Mouse (Mus musculus) urinary bladder, postnatal 25 days (tissue): Measurements from ENCODE around the gene Zfp445.
A peak's percentile ranks its signal among the peaks of the same experiment; 100 is the strongest.

Source experiments
- DNase-seq: peaks from one replicate; pipeline ENCODE4 v3.0.0; 2022; ENCODE audit warnings: low spot score

The Zfp445 gene

DNA sequence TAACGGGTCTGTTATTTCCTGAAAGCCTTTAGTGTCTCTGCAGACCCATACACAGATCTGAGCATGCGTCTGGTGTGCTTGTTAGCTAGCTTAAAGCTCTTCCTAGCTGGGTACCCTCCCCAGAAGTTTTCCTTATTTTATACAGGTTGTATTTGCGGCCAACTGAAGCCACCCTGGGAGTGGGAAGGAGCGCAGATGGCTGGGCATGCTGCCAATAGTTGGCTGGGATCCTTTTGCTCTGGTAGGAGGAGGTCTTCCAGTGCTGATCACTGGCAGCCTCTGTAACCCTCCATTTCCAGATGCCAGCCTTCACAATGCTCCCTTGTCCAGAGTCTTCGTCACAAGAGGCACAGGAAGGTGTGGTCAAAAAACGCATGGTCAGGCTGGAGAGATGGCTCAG lies 29.0 kb downstream of the Zfp445 start:
- DNase-seq, result no peak

DNA sequence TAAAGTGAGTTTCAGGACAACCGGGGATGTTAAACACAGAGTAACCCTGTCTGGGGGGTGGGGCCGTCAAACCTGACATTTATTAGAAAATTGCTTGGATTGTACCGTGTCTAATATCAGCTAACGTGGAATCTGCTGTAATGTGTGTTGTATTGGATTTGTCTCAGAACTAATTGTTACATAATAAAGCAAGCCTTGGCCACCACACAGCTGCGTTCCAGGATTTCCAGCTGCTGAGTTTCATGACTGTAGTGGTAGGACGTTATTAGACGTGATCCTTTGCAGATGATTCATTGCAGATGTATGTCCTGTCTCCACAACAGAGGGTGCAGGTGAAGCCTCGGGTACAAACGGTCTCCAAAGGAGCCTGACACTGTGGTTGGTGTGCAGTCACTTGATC lies 29.7 kb downstream of the Zfp445 start:
- DNase-seq, result no peak

GRCm38 (mm10) chr9:122829826-122830380 lies 35.9 kb downstream of the Zfp445 start:
- DNase-seq, result no peak

- DNase-seq, result no peak
Observed at GRCm38 (mm10) chr9:122826743-122827142, 39.1 kb downstream of the Zfp445 start.

DNA sequence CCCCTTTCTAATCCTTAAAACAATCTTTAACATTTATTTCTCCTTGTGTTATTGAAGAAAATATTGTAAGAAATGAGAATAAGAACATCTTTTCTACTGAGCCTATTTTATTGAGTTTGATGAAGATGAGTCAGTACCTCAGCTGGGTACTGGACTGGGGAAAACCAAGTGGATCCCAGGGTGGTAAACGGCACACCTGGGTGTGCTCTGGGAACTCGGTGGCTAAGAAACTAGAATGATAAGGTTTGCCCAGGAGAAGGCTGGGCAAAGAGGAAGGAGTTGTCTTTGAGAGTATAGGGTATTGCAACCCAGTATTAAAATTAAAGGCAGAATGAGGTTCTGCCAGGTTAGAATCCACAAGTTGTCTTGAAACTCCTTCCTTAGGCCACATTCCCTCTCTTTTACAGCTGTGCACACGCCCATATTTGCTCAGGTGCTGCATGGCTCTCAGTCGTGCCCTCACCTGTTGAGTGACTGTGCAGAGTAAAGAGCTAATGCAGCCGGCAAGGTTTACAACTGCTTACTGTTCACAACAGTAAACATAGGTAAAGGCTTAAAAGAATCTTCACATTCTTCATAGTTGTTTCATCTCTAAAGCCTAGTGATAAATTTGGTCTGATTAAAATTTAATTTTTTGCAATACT lies 42.3 kb downstream of the Zfp445 start:
- no peak for DNase-seq

GRCm38 (mm10) chr9:122815239-122815851 lies 50.5 kb downstream of the Zfp445 start:
- no peak for DNase-seq

- DNase-seq, result no peak
Observed at GRCm38 (mm10) chr9:122814775-122815174, 51.0 kb downstream of the Zfp445 start.

- DNase-seq, result no peak
Observed at GRCm38 (mm10) chr9:122812386-122812785, 53.4 kb downstream of the Zfp445 start.

GRCm38 (mm10) chr9:122810212-122810611 lies 55.6 kb downstream of the Zfp445 start:
- DNase-seq, result no peak

DNA sequence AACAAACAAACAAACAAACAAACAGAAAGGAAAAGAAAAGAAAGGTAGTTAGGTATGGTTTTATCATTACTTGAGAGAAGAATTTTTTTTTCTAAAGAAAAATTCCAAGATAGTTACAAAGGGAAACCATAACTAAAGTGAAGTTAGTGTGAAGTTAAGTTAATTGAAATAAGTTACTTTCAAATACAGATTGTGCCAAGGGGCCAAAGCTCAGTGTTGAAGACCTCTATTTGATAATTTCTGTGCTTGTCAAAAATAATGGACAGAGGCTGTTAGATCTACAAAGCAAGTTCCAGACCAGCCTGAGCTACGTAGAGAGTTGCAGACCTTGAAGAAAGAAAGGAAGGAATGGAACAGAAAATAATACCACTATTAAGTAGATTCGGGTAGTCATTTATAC lies 58.6 kb downstream of the Zfp445 start:
- DNase-seq, result no peak

DNA sequence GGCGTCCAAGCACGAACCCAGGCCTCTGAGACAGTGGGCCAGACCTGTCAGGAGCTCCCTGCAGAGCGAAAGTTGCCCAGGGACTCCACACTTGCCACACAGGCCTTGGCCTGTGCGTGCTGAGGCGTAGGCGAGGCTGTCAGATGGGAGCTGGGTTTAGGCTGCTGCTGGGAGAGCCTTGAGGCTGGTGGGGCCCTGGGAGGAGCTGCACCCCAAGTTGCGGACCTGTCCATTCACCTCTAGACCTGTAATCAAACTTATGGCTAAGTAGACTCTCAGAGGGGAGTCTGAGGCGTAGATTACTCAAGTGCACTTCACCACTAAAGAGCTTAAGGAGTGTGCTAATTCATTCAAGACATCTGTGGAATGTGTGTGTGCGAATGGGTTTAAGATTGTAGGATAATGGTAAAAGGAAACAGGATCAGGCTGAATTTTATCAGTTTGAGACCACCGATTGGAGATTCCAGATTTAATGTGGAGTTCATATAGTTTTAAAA lies 59.9 kb downstream of the Zfp445 start:
- no peak for DNase-seq

DNA sequence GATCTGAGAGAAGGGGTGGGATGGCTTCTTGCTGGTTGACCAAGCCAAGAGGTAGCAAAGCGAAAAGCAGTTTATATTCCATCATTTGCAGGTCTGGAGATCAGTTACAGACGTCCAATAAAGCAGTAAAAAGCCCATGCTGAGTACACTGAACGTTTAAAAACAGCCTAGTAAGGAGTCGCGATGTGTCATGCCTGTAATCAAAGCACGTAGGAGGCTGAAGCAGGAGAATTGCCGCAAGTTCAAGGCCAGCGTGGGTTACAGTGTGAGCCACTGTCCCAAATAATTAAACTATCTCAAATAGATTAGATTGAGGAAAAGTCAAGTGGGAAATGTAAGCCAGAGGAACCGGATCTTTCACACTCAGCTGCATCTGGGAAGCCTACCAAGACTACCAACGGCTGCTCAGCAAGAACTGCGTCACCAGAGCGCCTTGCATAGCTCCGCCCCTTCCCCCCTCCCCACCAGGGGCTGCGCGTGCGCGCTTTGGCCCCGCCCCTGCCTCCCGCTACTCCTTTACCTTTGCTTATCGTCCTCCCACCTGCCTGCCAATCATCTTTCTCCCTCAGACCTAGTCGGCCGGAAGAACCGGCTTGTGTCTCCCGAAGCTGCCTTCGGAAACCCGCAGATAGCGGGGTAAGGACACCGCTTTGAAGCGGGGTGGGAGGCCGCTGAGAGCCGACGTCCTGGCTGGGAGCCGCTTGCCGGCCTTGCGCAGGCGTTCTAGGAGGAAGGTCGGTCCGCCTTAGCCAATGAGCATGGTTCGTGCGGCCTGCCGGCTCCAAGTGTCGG lies 60.6 kb downstream of the Zfp445 start, which contains the start of gene Tcaim:
Gene Tcaim, plus strand, starts transcription at position 487 of the 792 bp plus-strand sequence.
- peak; percentile 87 for DNase-seq
